ENCODE assay signal across 20 mouse cellular contexts in the genomic region with DNA sequence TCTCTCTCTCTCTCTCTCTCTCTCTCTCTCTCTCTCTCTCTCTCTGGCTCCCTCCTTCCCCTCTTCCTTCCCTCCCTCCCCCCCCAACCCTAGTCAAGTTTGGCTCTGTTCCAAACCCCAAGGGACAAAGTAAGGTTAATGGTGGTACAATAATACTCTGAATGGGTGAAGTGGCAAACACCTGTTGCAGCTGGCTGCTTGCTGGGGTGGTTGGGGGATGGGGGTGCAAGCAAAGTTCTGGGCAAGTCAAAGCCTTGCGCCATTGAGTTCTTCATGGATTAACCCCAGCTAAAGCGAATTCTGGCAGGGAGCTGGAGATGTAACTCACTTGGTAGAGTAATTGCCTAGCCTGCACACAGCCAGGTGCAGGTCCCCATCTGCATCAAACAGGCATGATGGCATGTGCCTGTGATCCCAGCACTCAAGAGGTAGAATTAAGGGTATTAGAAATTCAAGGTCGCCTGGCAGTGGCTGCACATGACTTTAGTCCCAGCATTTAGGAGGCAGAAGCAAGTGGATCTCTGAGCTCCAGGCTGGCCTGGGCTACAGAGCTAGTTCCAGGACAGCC. TPM values are rescaled to one million over a fixed set of nuclear protein-coding genes. Genes with fewer than 3 reads are reported as not detected.
DNase-seq lines count a peak whose midpoint lies in the region; ATAC-seq and TF ChIP-seq lines count a peak whose summit lies in the region.
"Had no signal": no experiment of that assay in that cellular context is flagged by ENCODE, and none has a peak within 500 bp of the region (broad histone marks: within the 10 kb centered on the region; RNA-seq: fewer than 3 reads in every experiment).

No protein-coding gene starts in this region.

- H3K27ac ChIP-seq in midbrain, embryonic 11.5 days (ENCODE audit: low read depth, low read length) = no peak overlapping the region
- H3K27ac ChIP-seq in midbrain, embryonic 13.5 days = no peak overlapping the region
- H3K27ac ChIP-seq in kidney, embryonic 15.5 days = peak overlapping the region; percentile 70
- peak overlapping the region; percentile 20; the same call in 1 of the 2 replicates for H3K27ac ChIP-seq in small intestine, adult 2 months (ENCODE audit: insufficient read depth, low read depth, low read length)
- H3K27ac ChIP-seq: embryonic facial prominence, embryonic 13.5 days; heart, embryonic 10.5 days; hindbrain, embryonic 14.5 days; intestine, embryonic 15.5 days; left cerebral cortex, adult 2 months; liver, embryonic 15.5 days had no signal

- H3K4me2 ChIP-seq in midbrain, embryonic 11.5 days = no peak overlapping the region
- H3K4me2 ChIP-seq in midbrain, embryonic 13.5 days (replicated peaks) = no peak overlapping the region
- H3K4me2 ChIP-seq in kidney, embryonic 15.5 days = no peak overlapping the region
- H3K4me2 ChIP-seq: embryonic facial prominence, embryonic 13.5 days; hindbrain, embryonic 14.5 days; intestine, embryonic 15.5 days; liver, embryonic 15.5 days had no signal

- no peak overlapping the region for H3K4me3 ChIP-seq in midbrain, embryonic 11.5 days (ENCODE audit: low read depth, low read length)
- H3K4me3 ChIP-seq in midbrain, embryonic 13.5 days (replicated peaks) = no peak overlapping the region
- H3K4me3 ChIP-seq in kidney, embryonic 15.5 days (replicated peaks) = no peak overlapping the region
- H3K4me3 ChIP-seq in small intestine, adult 2 months (ENCODE audit: low read depth, low read length) = no peak overlapping the region
- H3K4me3 ChIP-seq: embryonic facial prominence, embryonic 13.5 days; heart, embryonic 10.5 days; intestine, embryonic 15.5 days; left cerebral cortex, adult 2 months; liver, embryonic 15.5 days had no signal

- H3K4me1 ChIP-seq in midbrain, embryonic 11.5 days (ENCODE audit: control insufficient read depth, insufficient read depth, low read length) = no peaks in the 10 kb centered on the region
- no peaks in the 10 kb centered on the region; the same call in 1 of the 2 replicates for H3K4me1 ChIP-seq in midbrain, embryonic 13.5 days (replicated peaks)
- H3K4me1 ChIP-seq in kidney, embryonic 15.5 days = peaks cover 30% of the 10 kb centered on the region
- H3K4me1 ChIP-seq in small intestine, adult 2 months (ENCODE audit: control insufficient read depth, insufficient read depth, insufficient read length, low read length) = peaks cover 10% of the 10 kb centered on the region; the same call in 1 of the 2 replicates

- ATAC-seq in midbrain, embryonic 11.5 days (ENCODE audit: low FRiP score) = no peak
- no peak for ATAC-seq in midbrain, embryonic 13.5 days
- no peak for ATAC-seq in kidney, embryonic 15.5 days (replicated peaks; ENCODE audit: low FRiP score)
- ATAC-seq: intestine, embryonic 15.5 days; midbrain, embryonic 16.5 days had no signal

- peaks cover 3% of the 10 kb centered on the region for H3K27me3 ChIP-seq in midbrain, embryonic 11.5 days (ENCODE audit: control insufficient read depth, insufficient read depth, low read length)
- peaks cover 17% of the 10 kb centered on the region for H3K27me3 ChIP-seq in midbrain, embryonic 13.5 days
- peaks cover 11% of the 10 kb centered on the region for H3K27me3 ChIP-seq in kidney, embryonic 15.5 days
- H3K27me3 ChIP-seq in small intestine, adult 2 months (ENCODE audit: control insufficient read depth, insufficient read depth, low read length) = no peaks in the 10 kb centered on the region
- H3K27me3 ChIP-seq: intestine, embryonic 15.5 days had no signal

- H3K9me3 ChIP-seq in midbrain, embryonic 11.5 days (ENCODE audit: control insufficient read depth, low read length) = no peaks in the 10 kb centered on the region
- H3K9me3 ChIP-seq in midbrain, embryonic 13.5 days = no peaks in the 10 kb centered on the region
- no peaks in the 10 kb centered on the region for H3K9me3 ChIP-seq in kidney, embryonic 15.5 days (replicated peaks)
- H3K9me3 ChIP-seq: embryonic facial prominence, embryonic 13.5 days; heart, embryonic 10.5 days; intestine, embryonic 15.5 days; liver, embryonic 15.5 days had no signal

- no peak overlapping the region for H3K9ac ChIP-seq in midbrain, embryonic 11.5 days (ENCODE audit: low read length)
- H3K9ac ChIP-seq in midbrain, embryonic 13.5 days (replicated peaks) = no peak overlapping the region
- H3K9ac ChIP-seq in kidney, embryonic 15.5 days = no peak overlapping the region
- H3K9ac ChIP-seq: embryonic facial prominence, embryonic 13.5 days; hindbrain, embryonic 14.5 days; intestine, embryonic 15.5 days; liver, embryonic 15.5 days had no signal

- 23% methylated on average over 3 of the region's 3 CpGs for WGBS in midbrain, embryonic 11.5 days
- WGBS in midbrain, embryonic 13.5 days = 35% methylated on average over 3 of the region's 3 CpGs
- 35% methylated on average over 3 of the region's 3 CpGs for WGBS in kidney, embryonic 15.5 days
- WGBS in small intestine, adult 2 months = 18% methylated on average over 3 of the region's 3 CpGs

- peak; percentile 73 for DNase-seq in midbrain, embryonic 11.5 days (ENCODE audit: low spot score, missing footprints)
- DNase-seq in ZHBTc4 (ENCODE audit: low read depth, low spot score) = peak; percentile 61
- DNase-seq in ovary, postnatal 36 days (ENCODE audit: low spot score) = no peak
- DNase-seq in right cerebral cortex, postnatal 14 days = no peak
- DNase-seq: adrenal gland, postnatal 36 days; cerebellum, adult 8-10 months; gastrocnemius, postnatal 10 days; heart, postnatal 14 days; lung, postnatal 10 days had no signal

- H3K36me3 ChIP-seq in midbrain, embryonic 11.5 days (ENCODE audit: control insufficient read depth, insufficient read depth, low read length) = no peaks in the 10 kb centered on the region
- H3K36me3 ChIP-seq in midbrain, embryonic 13.5 days = no peaks in the 10 kb centered on the region
- H3K36me3 ChIP-seq in kidney, embryonic 15.5 days = peaks cover 5% of the 10 kb centered on the region
- peaks cover under 1% of the 10 kb centered on the region; the same call in 1 of the 2 replicates for H3K36me3 ChIP-seq in small intestine, adult 2 months (ENCODE audit: control insufficient read depth, insufficient read depth, low read length)
- H3K36me3 ChIP-seq: intestine, embryonic 15.5 days; liver, embryonic 15.5 days had no signal

- no peak for TF ChIP-seq CTCF in small intestine, adult 2 months (IDR thresholded peaks at IDR 0.05; ENCODE audit: extremely low read depth, insufficient read length, insufficient replicate concordance, low read depth, low read length)

- no peak for TF ChIP-seq POLR2A in small intestine, adult 2 months (IDR thresholded peaks at IDR 0.05; ENCODE audit: low read depth, low read length)

RNA-seq across cellular contexts. Expression of a gene that starts 13.4 kb away (rescaled TPM):
- polyA plus RNA-seq in midbrain, embryonic 11.5 days (2014; fragmentation: Nextera tagmentation; extraction: Ambion mirVana) = 0.10 and 0.23 TPM in 2 replicates
- polyA plus RNA-seq in midbrain, embryonic 13.5 days (2015; fragmentation: Nextera tagmentation; extraction: Ambion mirVana) = 0.26 and 0.39 TPM in 2 replicates
- polyA plus RNA-seq in kidney, embryonic 15.5 days (2015; fragmentation: Nextera tagmentation; extraction: Ambion mirVana) = 1.1 and 2.4 TPM in 2 replicates
- polyA plus RNA-seq in small intestine, adult 2 months (2012; rRNA removed) = 0.49 and 2.7 TPM in 2 replicates

RNA-seq across cellular contexts. Expression of a gene that starts 15.5 kb away (rescaled TPM):
- not detected in 2 replicates for polyA plus RNA-seq in midbrain, embryonic 11.5 days (2014; fragmentation: Nextera tagmentation; extraction: Ambion mirVana)
- polyA plus RNA-seq in midbrain, embryonic 13.5 days (2015; fragmentation: Nextera tagmentation; extraction: Ambion mirVana) = not detected in 2 replicates
- polyA plus RNA-seq in kidney, embryonic 15.5 days (2015; fragmentation: Nextera tagmentation; extraction: Ambion mirVana) = 0.05 and 0.08 TPM in 2 replicates
- 0.19 and 127 TPM in 2 replicates for polyA plus RNA-seq in small intestine, adult 2 months (2012; rRNA removed)
- polyA plus RNA-seq: neural tube, embryonic 11.5 days had no signal

RNA-seq across cellular contexts. Expression of a gene that starts 25.3 kb away (rescaled TPM):
- 9.7 and 9.9 TPM in 2 replicates for polyA plus RNA-seq in midbrain, embryonic 11.5 days (2014; fragmentation: Nextera tagmentation; extraction: Ambion mirVana)
- 6.5 and 7.3 TPM in 2 replicates for polyA plus RNA-seq in midbrain, embryonic 13.5 days (2015; fragmentation: Nextera tagmentation; extraction: Ambion mirVana)
- polyA plus RNA-seq in kidney, embryonic 15.5 days (2015; fragmentation: Nextera tagmentation; extraction: Ambion mirVana) = 149 and 161 TPM in 2 replicates
- polyA plus RNA-seq in small intestine, adult 2 months (2012; rRNA removed) = 21.3 and 52.2 TPM in 2 replicates

RNA-seq across cellular contexts. Expression of a gene that starts 29.5 kb away (rescaled TPM):
- polyA plus RNA-seq in midbrain, embryonic 11.5 days (2014; fragmentation: Nextera tagmentation; extraction: Ambion mirVana) = 0.37 and 0.52 TPM in 2 replicates
- polyA plus RNA-seq in midbrain, embryonic 13.5 days (2015; fragmentation: Nextera tagmentation; extraction: Ambion mirVana) = 0.36 TPM in 1 of 2 replicates, not detected in the other
- 2.4 and 2.7 TPM in 2 replicates for polyA plus RNA-seq in kidney, embryonic 15.5 days (2015; fragmentation: Nextera tagmentation; extraction: Ambion mirVana)
- polyA plus RNA-seq in small intestine, adult 2 months (2012; rRNA removed) = 16.0 and 22.3 TPM in 2 replicates
- polyA plus RNA-seq: midbrain, embryonic 16.5 days had no signal

RNA-seq across cellular contexts. Expression of a gene that starts 38.4 kb away (rescaled TPM):
- polyA plus RNA-seq in midbrain, embryonic 11.5 days (2014; fragmentation: Nextera tagmentation; extraction: Ambion mirVana) = 62.0 and 63.6 TPM in 2 replicates
- polyA plus RNA-seq in midbrain, embryonic 13.5 days (2015; fragmentation: Nextera tagmentation; extraction: Ambion mirVana) = 77.6 and 81.1 TPM in 2 replicates
- polyA plus RNA-seq in kidney, embryonic 15.5 days (2015; fragmentation: Nextera tagmentation; extraction: Ambion mirVana) = 59.2 and 64.2 TPM in 2 replicates
- 187 and 276 TPM in 2 replicates for polyA plus RNA-seq in small intestine, adult 2 months (2012; rRNA removed)

Comparison
In these comparisons a context has a peak if more than half of its experiments do, and no peak if none do; other contexts are left out.
1. DNase-seq: peak in midbrain, embryonic 11.5 days (single experiment) and ZHBTc4 (single experiment); none in ovary, postnatal 36 days (single experiment) and right cerebral cortex, postnatal 14 days (single experiment).
2. H3K27ac ChIP-seq: peak in kidney, embryonic 15.5 days (single experiment) and small intestine, adult 2 months (single experiment); none in midbrain, embryonic 11.5 days (single experiment) and midbrain, embryonic 13.5 days (single experiment).